Mouse (Mus musculus) kidney, embryonic 14.5 days (tissue): Measurements from ENCODE around the gene Inhba. TPM values are rescaled to one million over a fixed set of nuclear protein-coding genes. Genes with fewer than 3 reads are reported as not detected.

Experiments
- ATAC-seq: fragments of 200-750 bp; cut with Nextera tagmentation; 2 replicates; pipeline ENCODE4 v1.8.0; 2017; ENCODE audit warnings: moderate number of reproducible peaks, mild to moderate bottlenecking, moderate TSS enrichment, moderate library complexity; ENCODE audit not compliant: low FRiP score, low TSS enrichment
- H3K27ac ChIP-seq: fragments of 300-500 bp; sonication (generic); 2 replicates; pipeline ENCODE4 v1.5.1; 2014; ENCODE audit warnings: low read depth, mild to moderate bottlenecking, low read length, moderate library complexity, mixed read lengths
- H3K27me3 ChIP-seq: fragments of 300-500 bp; sonication (generic); 2 replicates; pipeline ENCODE4 v1.6.1; 2014; ENCODE audit warnings: mild to moderate bottlenecking, low read length; ENCODE audit not compliant: control insufficient read depth, insufficient read depth
- H3K36me3 ChIP-seq: fragments of 300-500 bp; sonication (generic); 2 replicates; pipeline ENCODE4 v1.6.1; 2014; ENCODE audit warnings: low read length, mixed read lengths; ENCODE audit not compliant: control insufficient read depth, insufficient read depth
- H3K4me1 ChIP-seq: fragments of 300-500 bp; sonication (generic); 2 replicates; pipeline ENCODE4 v1.6.1; 2014; ENCODE audit warnings: low read length, mixed read lengths; ENCODE audit not compliant: control insufficient read depth, insufficient read depth
- H3K4me2 ChIP-seq: fragments of 300-500 bp; sonication (generic); replicated peaks from 2 replicates; pipeline ENCODE4 v1.6.1; 2014; ENCODE audit warnings: low read depth, mild to moderate bottlenecking, low read length
- H3K4me3 ChIP-seq: fragments of 300-500 bp; sonication (generic); 2 replicates; pipeline ENCODE4 v1.5.1; 2014; ENCODE audit warnings: mild to moderate bottlenecking, low read length
- H3K9ac ChIP-seq: fragments of 300-500 bp; sonication (generic); 2 replicates; pipeline ENCODE4 v1.6.1; 2014; ENCODE audit warnings: low read depth, mild to moderate bottlenecking, low read length, moderate library complexity
- H3K9me3 ChIP-seq: fragments of 300-500 bp; sonication (generic); 2 replicates; pipeline ENCODE4 v1.6.1; 2016; ENCODE audit warnings: low read length; ENCODE audit not compliant: control insufficient read depth
- WGBS: fragments of 180-500 bp; shearing (Covaris S2); extraction: QIAGEN DNeasy Blood & Tissue Kit; methylation state at CpG from one replicate; pipeline ENCODE4 v1.1.7; 2014; 5-methylcytosine and 5-hydroxymethylcytosine counted together
- polyA plus RNA-seq: library from polyadenylated mRNA; unstranded; fragments of >200 nt; fragmentation: Nextera tagmentation; extraction: Ambion mirVana; gene quantifications from 2 replicates; pipeline ENCODE4 v1.2.1, GENCODE M21; 2014

Gene Inhba
- polyA plus RNA-seq, 1 experiment from 2014 or later, result 0.79 TPM

- H3K9me3 ChIP-seq, result no peaks in the 10 kb centered on the region
- no peaks in the 10 kb centered on the region for H3K27me3 ChIP-seq
- H3K36me3 ChIP-seq, result no peaks in the 10 kb centered on the region
- H3K4me2 ChIP-seq, result no peak overlapping the region
- WGBS, result 65% methylated on average over 6 of the region's 6 CpGs
- no peaks in the 10 kb centered on the region for H3K4me1 ChIP-seq
- H3K4me3 ChIP-seq, result no peak overlapping the region
- ATAC-seq, result no peak
- no peak overlapping the region for H3K9ac ChIP-seq
- no peak overlapping the region for H3K27ac ChIP-seq
Measured at GRCm38 (mm10) chr13:16032935-16033592, 21.4 kb downstream of the Inhba start.

GRCm38 (mm10) chr13:16069079-16069478 lies 57.4 kb downstream of the Inhba start:
- no peaks in the 10 kb centered on the region for H3K9me3 ChIP-seq
- no peaks in the 10 kb centered on the region for H3K27me3 ChIP-seq
- no peak overlapping the region for H3K4me3 ChIP-seq
- no peak overlapping the region for H3K27ac ChIP-seq
- H3K4me1 ChIP-seq, result no peaks in the 10 kb centered on the region
- no peak for ATAC-seq
- H3K9ac ChIP-seq, result no peak overlapping the region
- 88% methylated on average over 2 of the region's 2 CpGs for WGBS
- no peaks in the 10 kb centered on the region for H3K36me3 ChIP-seq
- no peak overlapping the region for H3K4me2 ChIP-seq

- Histone ChIP-seq H3K9me3 (no peaks in the 10 kb centered on the region), H3K4me3 (no peak overlapping the region), H3K27ac (no peak overlapping the region), H3K36me3 (no peaks in the 10 kb centered on the region), H3K4me2 (no peak overlapping the region), H3K27me3 (no peaks in the 10 kb centered on the region), H3K9ac (no peak overlapping the region), H3K4me1 (no peaks in the 10 kb centered on the region)
- 83% methylated on average over 5 of the region's 5 CpGs for WGBS
- no peak for ATAC-seq
Measured at GRCm38 (mm10) chr13:16077276-16077675, 65.6 kb downstream of the Inhba start.

- Histone ChIP-seq H3K4me2 (no peak overlapping the region), H3K27ac (no peak overlapping the region), H3K9ac (no peak overlapping the region), H3K4me3 (no peak overlapping the region), H3K4me1 (no peaks in the 10 kb centered on the region), H3K36me3 (no peaks in the 10 kb centered on the region), H3K9me3 (no peaks in the 10 kb centered on the region), H3K27me3 (no peaks in the 10 kb centered on the region)
- no peak for ATAC-seq
- WGBS, result 67% methylated on average over 7 of the region's 7 CpGs
Measured at GRCm38 (mm10) chr13:16078216-16078731, 66.6 kb downstream of the Inhba start.

- no peaks in the 10 kb centered on the region for H3K9me3 ChIP-seq
- no peaks in the 10 kb centered on the region for H3K36me3 ChIP-seq
- H3K4me3 ChIP-seq, result no peak overlapping the region
- no peaks in the 10 kb centered on the region for H3K27me3 ChIP-seq
- no peaks in the 10 kb centered on the region for H3K4me1 ChIP-seq
- H3K9ac ChIP-seq, result no peak overlapping the region
- no peak overlapping the region for H3K4me2 ChIP-seq
- H3K27ac ChIP-seq, result no peak overlapping the region
- WGBS, result 49% methylated on average over 2 of the region's 2 CpGs
- no peak for ATAC-seq
Measured at GRCm38 (mm10) chr13:16080205-16080604, 68.6 kb downstream of the Inhba start.
